8 mouse cellular contexts compared by ENCODE assay signal in the genomic region with DNA sequence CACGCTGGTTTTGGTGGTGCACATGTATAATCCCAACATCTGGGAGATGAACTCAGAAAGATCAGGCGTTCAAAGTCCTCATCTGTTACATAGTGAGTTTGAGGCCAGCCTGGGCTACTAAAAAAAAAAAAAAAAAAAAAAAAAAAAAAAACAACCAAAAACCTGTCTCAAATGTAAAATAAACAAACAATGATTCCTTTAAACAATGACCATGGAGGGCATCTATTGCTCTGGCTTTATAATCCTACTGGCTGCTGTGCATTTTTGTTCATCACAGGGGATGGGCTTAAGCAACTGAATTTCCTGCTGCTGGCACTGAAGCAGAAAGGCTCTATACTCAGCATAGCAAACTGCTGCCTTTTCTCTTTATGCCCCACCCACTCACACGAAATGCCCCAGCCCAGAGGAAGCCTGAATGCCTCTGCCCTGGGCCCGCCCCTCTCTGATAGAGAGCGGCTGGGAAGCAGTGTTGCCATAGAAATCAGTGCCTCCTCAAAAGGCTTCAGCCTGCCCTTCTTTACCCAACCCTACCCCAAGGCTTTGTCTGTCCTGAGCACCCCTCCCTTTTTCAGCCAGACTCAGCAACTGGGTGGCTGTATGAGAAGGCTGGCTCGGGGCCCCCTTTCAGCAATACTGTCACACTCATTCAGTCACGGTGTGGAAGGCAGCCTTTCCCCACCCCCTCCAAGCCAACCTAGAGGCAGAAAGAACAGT. TPM values are rescaled to one million over a fixed set of nuclear protein-coding genes. Genes with fewer than 3 reads are reported as not detected.
DNase-seq lines count a peak whose midpoint lies in the region; ATAC-seq and TF ChIP-seq lines count a peak whose summit lies in the region.
"Had no signal": no experiment of that assay in that cellular context is flagged by ENCODE, and none has a peak within 500 bp of the region (broad histone marks: within the 10 kb centered on the region; RNA-seq: fewer than 3 reads in every experiment).

No protein-coding gene starts in this region.

- no peaks in the 10 kb centered on the region for H3K27me3 ChIP-seq in ES-Bruce4 (ENCODE audit: control insufficient read depth, insufficient read depth, low read length, poor library complexity, severe bottlenecking)
- no peaks in the 10 kb centered on the region for H3K27me3 ChIP-seq in forebrain, embryonic 11.5 days (ENCODE audit: control insufficient read depth, insufficient read depth, low read length)
- H3K27me3 ChIP-seq in hindbrain, embryonic 12.5 days: no peaks in the 10 kb centered on the region
- H3K27me3 ChIP-seq in small intestine, adult 2 months (ENCODE audit: control insufficient read depth, insufficient read depth, low read length): no peaks in the 10 kb centered on the region

- H3K9ac ChIP-seq in ES-Bruce4 (ENCODE audit: low read depth, poor library complexity, severe bottlenecking): no peak overlapping the region
- H3K9ac ChIP-seq in forebrain, embryonic 11.5 days (ENCODE audit: low read length): peak overlapping the region; percentile 70
- H3K9ac ChIP-seq in hindbrain, embryonic 12.5 days: peak overlapping the region; percentile 75
- H3K9ac ChIP-seq: liver, embryonic 14.5 days had no signal

- ATAC-seq in activated CD4-positive, CD25-positive, alpha-beta regulatory T cell, adult 4 months: peak; percentile 57
- peak; percentile 87 for ATAC-seq in forebrain, embryonic 11.5 days (replicated peaks; ENCODE audit: low FRiP score)
- peak; percentile 79 for ATAC-seq in hindbrain, embryonic 12.5 days (ENCODE audit: low FRiP score)

- peak overlapping the region; percentile 89 for H3K4me2 ChIP-seq in forebrain, embryonic 11.5 days (ENCODE audit: low read depth, low read length, severe bottlenecking)
- peak overlapping the region; percentile 71 for H3K4me2 ChIP-seq in hindbrain, embryonic 12.5 days (replicated peaks)

- no peak for TF ChIP-seq CTCF in ES-Bruce4 (IDR thresholded peaks at IDR 0.05; ENCODE audit: low read depth, low read length)
- no peak for TF ChIP-seq CTCF in small intestine, adult 2 months (IDR thresholded peaks at IDR 0.05; ENCODE audit: extremely low read depth, insufficient read length, insufficient replicate concordance, low read depth, low read length)

- TF ChIP-seq POLR2A in ES-Bruce4 (IDR thresholded peaks at IDR 0.05; ENCODE audit: insufficient read depth, low read length): no peak
- TF ChIP-seq POLR2A in small intestine, adult 2 months (IDR thresholded peaks at IDR 0.05; ENCODE audit: low read depth, low read length): no peak

- H3K4me3 ChIP-seq in ES-Bruce4 (ENCODE audit: low read depth, low read length): no peak overlapping the region
- H3K4me3 ChIP-seq in forebrain, embryonic 11.5 days (ENCODE audit: low read depth, low read length): peak overlapping the region; percentile 56
- H3K4me3 ChIP-seq in hindbrain, embryonic 12.5 days: peak overlapping the region; percentile 55
- no peak overlapping the region for H3K4me3 ChIP-seq in small intestine, adult 2 months (ENCODE audit: low read depth, low read length)

- WGBS in forebrain, embryonic 11.5 days: 9% methylated on average over 7 of the region's 7 CpGs
- 12% methylated on average over 7 of the region's 7 CpGs for WGBS in hindbrain, embryonic 12.5 days
- WGBS in small intestine, adult 2 months: 26% methylated on average over 7 of the region's 7 CpGs

- intact Hi-C loops in left cerebral cortex, postnatal 4 days (cut with DNase I): no loop called here

- no peaks in the 10 kb centered on the region for H3K9me3 ChIP-seq in ES-Bruce4 (replicated peaks; ENCODE audit: control insufficient read depth, insufficient read depth, low read length, poor library complexity, severe bottlenecking)
- H3K9me3 ChIP-seq in forebrain, embryonic 11.5 days (ENCODE audit: control insufficient read depth, low read length): no peaks in the 10 kb centered on the region
- H3K9me3 ChIP-seq in hindbrain, embryonic 12.5 days (replicated peaks): no peaks in the 10 kb centered on the region

- no peaks in the 10 kb centered on the region for H3K4me1 ChIP-seq in ES-Bruce4 (ENCODE audit: control insufficient read depth, insufficient read depth, low read length)
- peaks cover 22% of the 10 kb centered on the region for H3K4me1 ChIP-seq in forebrain, embryonic 11.5 days (replicated peaks; ENCODE audit: control insufficient read depth, insufficient read depth, low read length)
- H3K4me1 ChIP-seq in hindbrain, embryonic 12.5 days: peaks cover 49% of the 10 kb centered on the region
- peaks cover 20% of the 10 kb centered on the region; the same call in 1 of the 2 replicates for H3K4me1 ChIP-seq in small intestine, adult 2 months (ENCODE audit: control insufficient read depth, insufficient read depth, insufficient read length, low read length)

- no peak for TF ChIP-seq EP300 in ES-Bruce4 (IDR thresholded peaks at IDR 0.05; ENCODE audit: insufficient read depth, low read depth, low read length)

- peak overlapping the region; percentile 58 for H3K27ac ChIP-seq in ES-Bruce4 (ENCODE audit: insufficient read depth, low read length)
- peak overlapping the region; percentile 99 for H3K27ac ChIP-seq in forebrain, embryonic 11.5 days (ENCODE audit: low read depth, low read length)
- peak overlapping the region; percentile 96 for H3K27ac ChIP-seq in hindbrain, embryonic 12.5 days
- H3K27ac ChIP-seq in small intestine, adult 2 months (ENCODE audit: insufficient read depth, low read depth, low read length): peak overlapping the region; percentile 58; the same call in 1 of the 2 replicates
- H3K27ac ChIP-seq: liver, embryonic 14.5 days had no signal

- peak; percentile 91 for DNase-seq in forebrain, embryonic 11.5 days (ENCODE audit: low spot score)
- peak; percentile 72 for DNase-seq in left cerebral cortex, postnatal 4 days
- peak; percentile 85 for DNase-seq in mesoderm, embryonic 11.5 days (ENCODE audit: low read depth, low spot score)

- no peaks in the 10 kb centered on the region for H3K36me3 ChIP-seq in ES-Bruce4 (ENCODE audit: control insufficient read depth, insufficient read depth, low read length, poor library complexity, severe bottlenecking)
- no peaks in the 10 kb centered on the region for H3K36me3 ChIP-seq in forebrain, embryonic 11.5 days (ENCODE audit: control insufficient read depth, insufficient read depth, low read length)
- H3K36me3 ChIP-seq in hindbrain, embryonic 12.5 days: no peaks in the 10 kb centered on the region
- no peaks in the 10 kb centered on the region for H3K36me3 ChIP-seq in small intestine, adult 2 months (ENCODE audit: control insufficient read depth, insufficient read depth, low read length)

RNA-seq across cellular contexts. Expression of a gene that starts 2.2 kb away (rescaled TPM):
- polyA plus RNA-seq in ES-Bruce4 (2011; ENCODE audit: insufficient read depth, insufficient read length, low read depth, missing spikeins): 11.0 and 13.2 TPM in 2 replicates
- 1 to 10 TPM; 2.9 to 4.0 TPM for polyA plus RNA-seq in activated CD4-positive, CD25-positive, alpha-beta regulatory T cell, adult 4 months (2017; shearing (Covaris generic))
- polyA plus RNA-seq in forebrain, embryonic 11.5 days (2014; fragmentation: Nextera tagmentation; extraction: Ambion mirVana): 28.1 and 28.9 TPM in 2 replicates
- polyA plus RNA-seq in hindbrain, embryonic 12.5 days (2016; fragmentation: Nextera tagmentation; extraction: Ambion mirVana): 36.2 and 36.6 TPM in 2 replicates
- total RNA-seq in left cerebral cortex, postnatal 4 days (2021): 10 to 100 TPM; 48.8 to 57.7 TPM
- 36.1 and 70.5 TPM in 2 replicates for polyA plus RNA-seq in small intestine, adult 2 months (2012; rRNA removed)

RNA-seq across cellular contexts. Expression of a gene that starts 12.3 kb away (rescaled TPM):
- 177 and 187 TPM in 2 replicates for polyA plus RNA-seq in ES-Bruce4 (2011; ENCODE audit: insufficient read depth, insufficient read length, low read depth, missing spikeins)
- polyA plus RNA-seq in activated CD4-positive, CD25-positive, alpha-beta regulatory T cell, adult 4 months (2017; shearing (Covaris generic)): 100 to 1,000 TPM; 119 to 161 TPM
- 378 and 409 TPM in 2 replicates for polyA plus RNA-seq in forebrain, embryonic 11.5 days (2014; fragmentation: Nextera tagmentation; extraction: Ambion mirVana)
- 243 and 249 TPM in 2 replicates for polyA plus RNA-seq in hindbrain, embryonic 12.5 days (2016; fragmentation: Nextera tagmentation; extraction: Ambion mirVana)
- 10 to 100 TPM; 90.3 to 94.9 TPM for total RNA-seq in left cerebral cortex, postnatal 4 days (2021)
- polyA plus RNA-seq in small intestine, adult 2 months (2012; rRNA removed): 38.7 and 62.8 TPM in 2 replicates

RNA-seq across cellular contexts. Expression of a gene that starts 15.0 kb away (rescaled TPM):
- 19.9 and 23.1 TPM in 2 replicates for polyA plus RNA-seq in ES-Bruce4 (2011; ENCODE audit: insufficient read depth, insufficient read length, low read depth, missing spikeins)
- polyA plus RNA-seq in activated CD4-positive, CD25-positive, alpha-beta regulatory T cell, adult 4 months (2017; shearing (Covaris generic)): under 1 TPM in 1 of 2 experiments, not detected in 1; 0.08 TPM
- polyA plus RNA-seq in forebrain, embryonic 11.5 days (2014; fragmentation: Nextera tagmentation; extraction: Ambion mirVana): 22.9 and 23.0 TPM in 2 replicates
- 27.8 and 29.4 TPM in 2 replicates for polyA plus RNA-seq in hindbrain, embryonic 12.5 days (2016; fragmentation: Nextera tagmentation; extraction: Ambion mirVana)
- 10 to 100 TPM; 84.4 to 88.2 TPM for total RNA-seq in left cerebral cortex, postnatal 4 days (2021)
- 5.5 and 7.0 TPM in 2 replicates for polyA plus RNA-seq in small intestine, adult 2 months (2012; rRNA removed)

RNA-seq across cellular contexts. Expression of a gene that starts 18.2 kb away (rescaled TPM):
- polyA plus RNA-seq in ES-Bruce4 (2011; ENCODE audit: insufficient read depth, insufficient read length, low read depth, missing spikeins): 22.3 and 25.5 TPM in 2 replicates
- polyA plus RNA-seq in activated CD4-positive, CD25-positive, alpha-beta regulatory T cell, adult 4 months (2017; shearing (Covaris generic)): 10 to 100 TPM; 14.1 to 14.6 TPM
- polyA plus RNA-seq in forebrain, embryonic 11.5 days (2014; fragmentation: Nextera tagmentation; extraction: Ambion mirVana): 25.8 and 26.1 TPM in 2 replicates
- polyA plus RNA-seq in hindbrain, embryonic 12.5 days (2016; fragmentation: Nextera tagmentation; extraction: Ambion mirVana): 25.2 and 28.9 TPM in 2 replicates
- 10 to 100 TPM; 26.5 to 29.5 TPM for total RNA-seq in left cerebral cortex, postnatal 4 days (2021)
- 20.0 and 30.6 TPM in 2 replicates for polyA plus RNA-seq in small intestine, adult 2 months (2012; rRNA removed)

RNA-seq across cellular contexts. Expression of a gene that starts 33.5 kb away (rescaled TPM):
- 12.8 and 13.8 TPM in 2 replicates for polyA plus RNA-seq in ES-Bruce4 (2011; ENCODE audit: insufficient read depth, insufficient read length, low read depth, missing spikeins)
- polyA plus RNA-seq in activated CD4-positive, CD25-positive, alpha-beta regulatory T cell, adult 4 months (2017; shearing (Covaris generic)): 10 to 100 TPM; 16.5 to 27.4 TPM
- polyA plus RNA-seq in forebrain, embryonic 11.5 days (2014; fragmentation: Nextera tagmentation; extraction: Ambion mirVana): 24.6 and 24.7 TPM in 2 replicates
- polyA plus RNA-seq in hindbrain, embryonic 12.5 days (2016; fragmentation: Nextera tagmentation; extraction: Ambion mirVana): 20.5 and 21.6 TPM in 2 replicates
- 10 to 100 TPM; 15.7 to 16.8 TPM for total RNA-seq in left cerebral cortex, postnatal 4 days (2021)
- polyA plus RNA-seq in small intestine, adult 2 months (2012; rRNA removed): 3.9 and 9.5 TPM in 2 replicates

Comparison
In these comparisons a context has a peak if more than half of its experiments do, and no peak if none do; other contexts are left out.
1. H3K4me3 ChIP-seq: peak in forebrain, embryonic 11.5 days (single experiment) and hindbrain, embryonic 12.5 days (single experiment); none in ES-Bruce4 (single experiment) and small intestine, adult 2 months (single experiment).
2. Peak in every context shown above with its lines, with median percentiles within 50 percentile points of each other: H3K27ac ChIP-seq, ATAC-seq and DNase-seq.